Mouse (Mus musculus) C2C12 (cell line): ENCODE results near the gene Svs2. TPM values are rescaled to one million over a fixed set of nuclear protein-coding genes. Genes with fewer than 3 reads are reported as not detected.

Experiments used
- H3K27me3 ChIP-seq: one replicate; pipeline ENCODE4 v1.6.1; 2011; ENCODE audit not compliant: control insufficient read depth, insufficient read depth, insufficient read length
- H3K36me3 ChIP-seq: one replicate; pipeline ENCODE4 v1.6.1; 2011; ENCODE audit not compliant: control insufficient read depth, insufficient read depth
- H3K4me3 ChIP-seq: one replicate; pipeline ENCODE4 v1.5.1; 2011; ENCODE audit warnings: mild to moderate bottlenecking, control low read depth; ENCODE audit not compliant: poor library complexity, insufficient read depth, severe bottlenecking
- H3K79me2 ChIP-seq: one replicate; pipeline ENCODE4 v1.6.1; 2011; ENCODE audit not compliant: control insufficient read depth, insufficient read depth
- H3K79me3 ChIP-seq: one replicate; pipeline ENCODE4 v1.6.1; 2011; ENCODE audit warnings: low read depth, control low read depth
- H3ac ChIP-seq: one replicate; pipeline ENCODE3; 2011; ENCODE audit warnings: low read depth; ENCODE audit not compliant: control insufficient read depth, insufficient read length
- CEBPB ChIP-seq: IDR thresholded peaks from one replicate; pipeline ENCODE4 v1.6.1; 2011; ENCODE audit warnings: low read depth, mild to moderate bottlenecking, control low read depth, moderate library complexity
- CTCF ChIP-seq: IDR thresholded peaks from one replicate; pipeline ENCODE4 v1.5.1; 2011; ENCODE audit not compliant: control insufficient read depth, insufficient read depth, insufficient read length
- FOSL1 ChIP-seq: IDR thresholded peaks from one replicate; pipeline ENCODE4 v1.8.0; 2011; ENCODE audit warnings: mild to moderate bottlenecking, low read length; ENCODE audit not compliant: poor library complexity, insufficient read depth, severe bottlenecking
- MAX ChIP-seq: IDR thresholded peaks from one replicate; pipeline ENCODE4 v1.6.1; 2011; ENCODE audit warnings: mild to moderate bottlenecking, control low read depth
- MYOD1 ChIP-seq: IDR thresholded peaks from one replicate; pipeline ENCODE4 v1.6.1; 2011; ENCODE audit warnings: low read depth; ENCODE audit not compliant: control insufficient read depth, insufficient read length
- MYOG ChIP-seq: IDR thresholded peaks from one replicate; pipeline ENCODE4 v1.6.1; 2011; ENCODE audit not compliant: control insufficient read depth, insufficient read length; ENCODE audit errors: extremely low read depth
- USF1 ChIP-seq: IDR thresholded peaks from one replicate; pipeline ENCODE4 v1.6.1; 2011; ENCODE audit warnings: low read depth, mild to moderate bottlenecking, control low read depth, moderate library complexity
- polyA plus RNA-seq: library from polyadenylated mRNA; unstranded; fragments of >200 nt; fragmentation: generic; extraction: Trizol; gene quantifications from one replicate; pipeline ENCODE4 v1.2.1, GENCODE M21; 2012; ENCODE audit warnings: missing spikeins

Gene Svs2
- polyA plus RNA-seq, 1 experiment, result not detected

GRCm38 (mm10) chr2:164196700-164196990 lies 41.6 kb downstream of the Svs2 start:
- H3K4me3 ChIP-seq, result no peak overlapping the region
- peaks cover 46% of the 10 kb centered on the region for H3K27me3 ChIP-seq
- H3K79me2 ChIP-seq, result no peaks in the 10 kb centered on the region
- TF ChIP-seq MAX (no peak), CEBPB (no peak), CTCF (no peak), MYOD1 (no peak), MYOG (no peak), USF1 (no peak)
- no peak overlapping the region for H3ac ChIP-seq
- no peaks in the 10 kb centered on the region for H3K36me3 ChIP-seq
- H3K79me3 ChIP-seq, result no peaks in the 10 kb centered on the region

DNA sequence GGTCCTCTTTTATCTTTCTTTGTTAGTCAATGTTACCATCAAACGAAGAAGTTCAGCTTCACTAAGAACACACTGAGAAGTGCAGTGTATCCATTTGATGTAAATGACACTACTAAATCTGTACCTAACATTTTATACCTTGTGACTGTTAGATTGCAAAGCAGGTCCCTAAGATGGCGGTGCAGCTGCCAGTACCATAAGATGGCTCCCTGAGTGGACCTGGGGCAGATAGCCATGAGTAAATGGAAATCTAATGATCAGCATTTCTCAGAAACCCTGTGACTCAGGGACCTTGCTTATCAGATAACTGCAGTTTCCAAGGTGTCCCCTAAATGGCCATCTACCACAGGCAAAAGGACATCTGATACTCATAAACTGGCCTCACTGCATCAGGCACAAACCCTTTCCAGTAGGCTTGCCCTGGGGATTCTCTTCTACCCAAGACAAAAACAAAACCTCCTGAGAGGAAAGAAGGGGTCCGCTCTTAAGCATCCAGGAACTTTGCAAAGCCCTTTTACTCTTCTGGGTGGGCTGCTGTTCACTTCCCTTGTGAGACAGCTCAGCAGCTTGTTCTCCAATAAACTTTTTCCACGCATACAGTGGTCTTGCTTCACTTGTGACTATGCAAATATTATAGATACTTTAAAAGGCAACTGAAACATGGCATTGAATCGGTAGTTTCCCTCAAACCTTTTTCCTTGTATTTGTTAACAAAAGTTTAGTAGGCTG lies 42.1 kb downstream of the Svs2 start:
- no peak for TF ChIP-seq MYOG
- TF ChIP-seq CEBPB, result no peak
- no peak for TF ChIP-seq CTCF
- no peak for TF ChIP-seq USF1
- no peak for TF ChIP-seq MAX
- no peak for TF ChIP-seq MYOD1
- TF ChIP-seq FOSL1, result no peak
- peaks cover 51% of the 10 kb centered on the region for H3K27me3 ChIP-seq
- no peaks in the 10 kb centered on the region for H3K79me3 ChIP-seq
- no peaks in the 10 kb centered on the region for H3K36me3 ChIP-seq
- no peak overlapping the region for H3K4me3 ChIP-seq
- H3ac ChIP-seq, result no peak overlapping the region
- H3K79me2 ChIP-seq, result no peaks in the 10 kb centered on the region

DNA sequence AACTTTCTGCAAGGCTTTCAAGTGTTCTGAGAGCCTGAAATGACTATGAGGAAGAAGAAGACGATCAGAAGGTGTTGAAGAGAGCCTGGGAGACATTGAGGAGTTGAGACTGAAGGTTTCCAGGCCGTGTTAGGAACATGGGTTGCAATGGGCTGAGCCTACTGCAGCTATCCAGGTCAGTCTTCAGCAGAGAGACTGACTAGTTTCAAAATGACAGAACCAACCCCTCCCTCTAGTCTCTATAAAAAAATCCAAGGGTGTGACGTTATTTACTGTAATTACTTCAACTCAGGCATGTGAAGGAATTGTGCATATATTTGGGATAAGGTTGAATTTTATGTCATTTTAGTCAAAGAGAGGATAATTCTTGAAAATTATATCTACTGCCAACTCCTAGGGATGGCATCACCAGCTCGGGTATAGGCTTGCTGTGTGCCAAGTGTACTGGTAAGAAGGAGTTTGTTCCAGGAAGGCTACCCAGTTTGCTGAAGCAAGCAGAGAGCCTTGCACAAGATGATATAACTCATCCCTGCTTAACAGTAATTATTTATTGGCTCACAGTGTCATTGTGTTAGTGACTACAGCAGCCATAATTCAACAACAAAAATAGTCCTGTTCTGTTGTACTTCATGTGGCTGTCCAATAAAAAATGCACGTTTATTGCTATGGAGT lies 43.2 kb downstream of the Svs2 start:
- Histone ChIP-seq H3K79me2 (no peaks in the 10 kb centered on the region), H3K27me3 (peaks cover 61% of the 10 kb centered on the region), H3K79me3 (no peaks in the 10 kb centered on the region), H3ac (no peak overlapping the region), H3K4me3 (no peak overlapping the region), H3K36me3 (no peaks in the 10 kb centered on the region)
- TF ChIP-seq USF1 (no peak), FOSL1 (no peak), CTCF (no peak), MYOD1 (no peak), CEBPB (no peak), MAX (no peak), MYOG (no peak)

DNA sequence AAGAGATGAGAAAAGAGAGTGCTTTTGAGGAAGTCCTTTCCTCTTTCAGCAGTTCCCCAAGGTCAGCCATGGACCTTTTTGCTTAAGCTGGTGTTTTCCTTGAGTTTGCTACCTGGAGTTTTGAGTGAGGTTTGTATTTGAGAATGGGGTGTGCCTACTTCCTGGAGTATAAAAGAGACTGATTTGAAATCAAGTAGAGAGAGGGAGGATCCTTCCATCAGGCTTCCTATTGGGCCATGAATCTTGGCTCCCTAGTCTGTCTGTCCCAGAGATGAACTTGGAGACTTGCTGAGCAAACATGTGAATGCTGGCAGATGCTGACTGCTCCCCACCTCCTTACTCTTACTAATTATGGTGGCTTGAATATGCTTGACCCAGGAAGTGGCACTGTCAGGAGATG lies 46.0 kb downstream of the Svs2 start:
- Histone ChIP-seq H3K4me3 (no peak overlapping the region), H3K36me3 (no peaks in the 10 kb centered on the region), H3K79me3 (no peaks in the 10 kb centered on the region), H3K79me2 (no peaks in the 10 kb centered on the region), H3ac (no peak overlapping the region), H3K27me3 (peaks cover 66% of the 10 kb centered on the region)
- no peak for TF ChIP-seq CEBPB

- peaks cover 57% of the 10 kb centered on the region for H3K27me3 ChIP-seq
- no peak for TF ChIP-seq FOSL1
Measured at GRCm38 (mm10) chr2:164190576-164190975, 47.7 kb downstream of the Svs2 start, which contains the start of gene Wfdc12. Gene Wfdc12, minus strand, starts transcription at chr2:164190608.

DNA sequence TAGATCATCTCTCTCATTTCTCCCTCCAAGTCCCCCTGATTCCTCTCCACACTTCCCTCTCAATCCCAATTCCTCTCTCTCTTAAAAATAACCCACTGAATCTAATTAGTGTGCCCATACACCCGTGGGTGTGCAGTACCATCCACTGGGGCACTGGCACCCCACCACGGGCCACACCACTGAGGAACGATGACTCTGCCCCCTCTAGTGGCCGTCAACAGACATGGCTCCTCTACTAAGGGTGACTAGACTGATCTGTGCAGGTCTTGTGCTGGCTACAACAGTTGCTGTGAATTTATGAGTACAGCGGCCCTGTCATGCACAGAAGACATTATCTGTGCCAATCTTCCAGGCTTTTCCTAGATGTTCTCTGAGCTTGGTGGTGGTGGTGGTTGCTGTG lies 49.5 kb downstream of the Svs2 start:
- Histone ChIP-seq H3K36me3 (no peaks in the 10 kb centered on the region), H3K27me3 (peaks cover 47% of the 10 kb centered on the region), H3ac (no peak overlapping the region), H3K4me3 (no peak overlapping the region), H3K79me3 (no peaks in the 10 kb centered on the region), H3K79me2 (no peaks in the 10 kb centered on the region)
- TF ChIP-seq USF1 (no peak), MYOG (no peak), CTCF (peak; percentile 19), MAX (no peak), MYOD1 (no peak), CEBPB (no peak), FOSL1 (no peak)

More at GRCm38 (mm10) chr2:164190576-164190975, 47.7 kb downstream of the Svs2 start, which contains the start of gene Wfdc12:
- no peak within 1 kb of the TSS for H3K4me3 ChIP-seq
- H3K36me3 ChIP-seq, result no peaks in the 10 kb centered on the region
- H3K79me2 ChIP-seq, result no peaks in the 10 kb centered on the region
- no peaks in the 10 kb centered on the region for H3K79me3 ChIP-seq
- H3ac ChIP-seq, result no peak within 1 kb of the TSS

Other genes starting within 250 kb of the Svs2 start
- gene Ywhab, start 243.5 kb downstream of the Svs2 start, polyA plus RNA-seq, result 114 TPM
- gene Pabpc1l, start 213.0 kb downstream of the Svs2 start, polyA plus RNA-seq, result 0.60 TPM
- gene Stk4, start 168.1 kb downstream of the Svs2 start, polyA plus RNA-seq, result 9.5 TPM
- gene Tomm34, start 167.3 kb downstream of the Svs2 start, polyA plus RNA-seq, result 19.3 TPM
- not detected for gene Kcns1, start 67.4 kb downstream of the Svs2 start, polyA plus RNA-seq
- not detected for gene Wfdc5, start 55.7 kb downstream of the Svs2 start, polyA plus RNA-seq
- not detected for gene Wfdc12, start 47.9 kb downstream of the Svs2 start, polyA plus RNA-seq
- 0.76 TPM for gene Wfdc15a, start 38.3 kb downstream of the Svs2 start, polyA plus RNA-seq
- gene Wfdc15b, start 16.8 kb downstream of the Svs2 start, polyA plus RNA-seq, result not detected
- gene Svs3b, start 18.2 kb upstream of the Svs2 start, polyA plus RNA-seq, result not detected
- gene Svs4, start 40.0 kb upstream of the Svs2 start, polyA plus RNA-seq, result not detected
- gene Svs3a, start 50.8 kb upstream of the Svs2 start, polyA plus RNA-seq, result not detected
- not detected for gene Svs6, start 78.3 kb upstream of the Svs2 start, polyA plus RNA-seq
- not detected for gene Svs5, start 94.3 kb upstream of the Svs2 start, polyA plus RNA-seq
- gene Slpi, start 150.6 kb upstream of the Svs2 start, polyA plus RNA-seq, result 11.4 TPM
- gene Rbpjl, start 164.7 kb upstream of the Svs2 start, polyA plus RNA-seq, result 0.01 TPM
- gene Matn4, start 166.7 kb upstream of the Svs2 start, polyA plus RNA-seq, result 0.01 TPM
- 124 TPM for gene Sdc4, start 205.4 kb upstream of the Svs2 start, polyA plus RNA-seq
- gene Sys1, start 218.5 kb upstream of the Svs2 start, polyA plus RNA-seq, result 49.6 TPM
- 29.7 TPM for gene Gm20458, start 222.5 kb upstream of the Svs2 start, polyA plus RNA-seq
- gene Trp53tg5, start 235.3 kb upstream of the Svs2 start, polyA plus RNA-seq, result not detected
- 21.2 TPM for gene Dbndd2, start 247.6 kb upstream of the Svs2 start, polyA plus RNA-seq